Mouse (Mus musculus) neural tube, embryonic 13.5 days (tissue): ENCODE results near the gene Lep. TPM values are rescaled to one million over a fixed set of nuclear protein-coding genes. Genes with fewer than 3 reads are reported as not detected.

Experiments used
- microRNA-seq: library from miRNA; unstranded; fragments of <30 nt; microRNA quantifications from one replicate; pipeline ENCODE4, GENCODE M21; 2016
- polyA plus RNA-seq: library from polyadenylated mRNA; unstranded; fragments of >200 nt; fragmentation: Nextera tagmentation; extraction: Ambion mirVana; gene quantifications from 2 replicates; pipeline ENCODE4 v1.2.1, GENCODE M21; 2015

The Lep gene
- polyA plus RNA-seq, 1 experiment from 2014 or later: not detected

Small RNA genes lying within 50 kb of the gene (microRNA-seq; reads per million reads assigned to microRNA genes)
- gene Mir129-1: 36.5 reads per million, percentile 41 among the genes with 10 or more reads in this experiment

Other genes with a start within 250 kb of the Lep start
- gene Lrrc4, start 228.5 kb upstream of the Lep start, polyA plus RNA-seq: 5.9 and 6.0 TPM in 2 replicates
- 41.3 and 44.4 TPM in 2 replicates for gene Rbm28, start 104.8 kb downstream of the Lep start, polyA plus RNA-seq
- 4.8 TPM in 2 replicates for gene Prrt4, start 119.4 kb downstream of the Lep start, polyA plus RNA-seq
- gene Impdh1, start 156.1 kb downstream of the Lep start, polyA plus RNA-seq: 84.7 and 91.1 TPM in 2 replicates
- 34.6 and 36.6 TPM in 2 replicates for gene Hilpda, start 212.3 kb downstream of the Lep start, polyA plus RNA-seq
- 0.43 and 0.63 TPM in 2 replicates for gene Fam71f2, start 219.4 kb downstream of the Lep start, polyA plus RNA-seq